Mouse (Mus musculus): ENCODE results near the gene Clta.

GRCm38 (mm10) chr4:44070641-44071040, 66.4 kb downstream of the Clta start:
- TF ChIP-seq CTCF (IDR thresholded peaks at IDR 0.05; ENCODE audit: low read depth) = no peak
- no peak for TF ChIP-seq EP300 (optimal IDR thresholded peaks at IDR 0.05)
